Mouse (Mus musculus): Measurements from ENCODE around the gene Mapkbp1. TPM values are rescaled to one million over a fixed set of nuclear protein-coding genes. Genes with fewer than 3 reads are reported as not detected.

Mapkbp1 gene
- polyA plus RNA-seq, 1 experiment = 0.82 TPM

- Histone ChIP-seq H3K4me1 (peaks cover 4% of the 10 kb centered on the region; the same call in 1 of the 2 replicates), H3K27me3 (replicated peaks) (peaks cover 73% of the 10 kb centered on the region), H3K36me3 (replicated peaks; ENCODE audit: low read length) (peaks cover 3% of the 10 kb centered on the region), H3K9me3 (no peaks in the 10 kb centered on the region), H3K4me3 (replicated peaks) (no peak overlapping the region)
- TF ChIP-seq FLI1 (IDR thresholded peaks at IDR 0.05; ENCODE audit: low read length) = no peak
- TF ChIP-seq GATA1 (IDR thresholded peaks at IDR 0.05; ENCODE audit: borderline replicate concordance, low read length) = no peak
Observed at GRCm38 (mm10) chr2:120046486-120047310, 74.2 kb downstream of the Mapkbp1 start.

DNA sequence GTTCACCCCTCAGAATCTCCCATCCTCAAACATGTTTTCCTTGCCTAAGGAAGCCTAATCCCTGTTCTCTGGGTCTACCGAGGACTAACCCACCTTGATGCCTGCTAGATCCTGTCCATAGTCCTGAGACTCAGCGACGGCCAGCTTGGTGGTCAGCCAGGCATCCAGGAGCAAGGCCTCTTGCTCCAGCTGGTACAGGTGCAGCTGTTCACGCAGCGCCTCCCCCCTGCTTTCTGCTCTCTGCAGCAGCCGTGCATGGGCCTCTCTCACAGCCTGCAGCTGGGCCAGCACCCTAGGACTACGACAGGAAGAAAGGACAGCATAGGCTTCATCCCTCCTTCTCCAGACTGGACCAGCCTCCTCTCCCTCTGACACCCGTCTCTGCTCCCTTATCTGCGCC, 75.7 kb downstream of the Mapkbp1 start:
- TF ChIP-seq FLI1 (IDR thresholded peaks at IDR 0.05; ENCODE audit: low read length) (no peak), GATA1 (IDR thresholded peaks at IDR 0.05; ENCODE audit: borderline replicate concordance, low read length) (no peak)
- H3K27me3 ChIP-seq (replicated peaks) = peaks cover 74% of the 10 kb centered on the region
- H3K4me1 ChIP-seq = peaks cover 4% of the 10 kb centered on the region; the same call in 1 of the 2 replicates
- H3K9me3 ChIP-seq = no peaks in the 10 kb centered on the region
- H3K36me3 ChIP-seq (replicated peaks; ENCODE audit: low read length) = no peaks in the 10 kb centered on the region
- H3K4me3 ChIP-seq (replicated peaks) = no peak overlapping the region

- Histone ChIP-seq H3K36me3 (replicated peaks; ENCODE audit: low read length) (no peaks in the 10 kb centered on the region), H3K4me3 (replicated peaks) (no peak overlapping the region), H3K4me1 (no peaks in the 10 kb centered on the region; the same call in 1 of the 2 replicates), H3K9me3 (no peaks in the 10 kb centered on the region), H3K27me3 (replicated peaks) (peaks cover 63% of the 10 kb centered on the region)
- TF ChIP-seq FLI1 (IDR thresholded peaks at IDR 0.05; ENCODE audit: low read length) (no peak), GATA1 (IDR thresholded peaks at IDR 0.05; ENCODE audit: borderline replicate concordance, low read length) (no peak)
Observed at GRCm38 (mm10) chr2:120049632-120050274, 77.3 kb downstream of the Mapkbp1 start.

- no peaks in the 10 kb centered on the region for H3K9me3 ChIP-seq
- H3K36me3 ChIP-seq (replicated peaks; ENCODE audit: low read length) = no peaks in the 10 kb centered on the region
- no peak for TF ChIP-seq GATA1 (IDR thresholded peaks at IDR 0.05; ENCODE audit: borderline replicate concordance, low read length)
- no peak overlapping the region for H3K4me3 ChIP-seq (replicated peaks)
- H3K4me1 ChIP-seq = no peaks in the 10 kb centered on the region; the same call in 1 of the 2 replicates
- H3K27me3 ChIP-seq (replicated peaks) = peaks cover 65% of the 10 kb centered on the region
Observed at GRCm38 (mm10) chr2:120051405-120051804, 78.9 kb downstream of the Mapkbp1 start.

DNA sequence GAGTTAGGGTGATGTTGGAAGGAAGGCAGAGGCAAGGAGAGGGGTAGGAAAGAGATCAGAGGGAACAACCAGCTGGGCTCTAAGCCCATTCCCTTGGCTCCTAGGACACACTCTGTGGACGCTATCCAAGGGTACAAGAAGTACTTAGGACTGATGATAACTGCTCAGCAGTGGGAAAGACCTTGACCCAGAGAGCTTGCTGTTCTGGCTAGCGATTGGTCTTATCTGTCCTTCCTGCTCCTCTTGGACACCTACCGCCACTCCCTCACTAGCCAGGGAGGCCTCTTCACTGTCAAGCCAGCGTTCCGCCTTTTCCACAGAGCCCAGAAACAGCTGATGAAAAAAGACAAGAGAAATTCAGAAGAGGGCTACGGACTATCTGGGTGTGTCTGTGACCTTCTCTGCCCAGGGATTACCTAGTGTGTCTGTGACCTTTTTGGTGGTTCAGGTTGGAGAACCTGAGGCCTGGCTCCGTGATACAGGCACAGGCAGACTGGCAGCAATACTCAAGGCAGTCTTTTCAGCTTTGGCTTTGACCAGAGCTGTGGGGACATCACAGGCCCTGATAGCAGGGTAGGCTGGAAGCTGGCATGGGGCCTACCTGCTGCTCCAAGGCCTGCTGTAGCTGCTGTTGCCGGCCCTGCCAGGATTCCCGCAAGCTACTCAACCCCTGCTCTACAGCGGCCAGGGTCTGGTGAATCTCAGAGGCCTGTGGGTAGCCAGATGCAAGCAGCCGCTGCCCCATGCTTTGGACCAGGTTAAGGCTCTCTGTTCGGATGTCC, 82.5 kb downstream of the Mapkbp1 start:
- Histone ChIP-seq H3K4me3 (replicated peaks) (no peak overlapping the region), H3K36me3 (replicated peaks; ENCODE audit: low read length) (no peaks in the 10 kb centered on the region), H3K4me1 (no peaks in the 10 kb centered on the region; the same call in 1 of the 2 replicates), H3K9me3 (no peaks in the 10 kb centered on the region), H3K27me3 (replicated peaks) (peaks cover 62% of the 10 kb centered on the region)
- no peak for TF ChIP-seq FLI1 (IDR thresholded peaks at IDR 0.05; ENCODE audit: low read length)
- TF ChIP-seq GATA1 (IDR thresholded peaks at IDR 0.05; ENCODE audit: borderline replicate concordance, low read length) = no peak

DNA sequence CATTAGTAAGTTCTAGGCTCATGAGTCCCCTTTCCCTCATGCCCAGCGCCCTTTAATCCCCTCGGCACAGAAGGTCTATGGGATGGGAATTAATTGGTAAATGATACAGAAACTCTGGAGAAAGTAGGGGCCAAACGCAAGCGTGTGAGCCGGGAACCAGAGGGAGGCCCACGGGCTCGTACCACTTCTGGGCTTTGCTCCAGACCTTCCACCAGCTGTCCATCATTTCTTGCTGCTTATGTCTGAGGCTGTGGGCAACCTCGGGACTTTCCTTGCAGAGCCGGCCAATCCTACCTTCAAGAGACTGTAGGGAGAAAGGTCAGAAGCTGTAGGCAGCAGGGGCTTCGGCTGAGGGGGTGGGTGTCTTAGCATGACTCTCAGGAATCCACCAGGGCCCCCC, 83.4 kb downstream of the Mapkbp1 start:
- Histone ChIP-seq H3K4me1 (no peaks in the 10 kb centered on the region; the same call in 1 of the 2 replicates), H3K9me3 (no peaks in the 10 kb centered on the region), H3K27me3 (replicated peaks) (peaks cover 62% of the 10 kb centered on the region), H3K4me3 (replicated peaks) (no peak overlapping the region), H3K36me3 (replicated peaks; ENCODE audit: low read length) (no peaks in the 10 kb centered on the region)
- no peak for TF ChIP-seq GATA1 (IDR thresholded peaks at IDR 0.05; ENCODE audit: borderline replicate concordance, low read length)
- no peak for TF ChIP-seq FLI1 (IDR thresholded peaks at IDR 0.05; ENCODE audit: low read length)

- Histone ChIP-seq H3K27me3 (replicated peaks) (peaks cover 83% of the 10 kb centered on the region), H3K4me1 (no peaks in the 10 kb centered on the region), H3K9me3 (no peaks in the 10 kb centered on the region), H3K4me3 (replicated peaks) (no peak overlapping the region), H3K36me3 (replicated peaks; ENCODE audit: low read length) (no peaks in the 10 kb centered on the region)
- TF ChIP-seq FLI1 (IDR thresholded peaks at IDR 0.05; ENCODE audit: low read length) (no peak), GATA1 (IDR thresholded peaks at IDR 0.05; ENCODE audit: borderline replicate concordance, low read length) (no peak)
Observed at GRCm38 (mm10) chr2:120058818-120059217, 86.3 kb downstream of the Mapkbp1 start.

DNA sequence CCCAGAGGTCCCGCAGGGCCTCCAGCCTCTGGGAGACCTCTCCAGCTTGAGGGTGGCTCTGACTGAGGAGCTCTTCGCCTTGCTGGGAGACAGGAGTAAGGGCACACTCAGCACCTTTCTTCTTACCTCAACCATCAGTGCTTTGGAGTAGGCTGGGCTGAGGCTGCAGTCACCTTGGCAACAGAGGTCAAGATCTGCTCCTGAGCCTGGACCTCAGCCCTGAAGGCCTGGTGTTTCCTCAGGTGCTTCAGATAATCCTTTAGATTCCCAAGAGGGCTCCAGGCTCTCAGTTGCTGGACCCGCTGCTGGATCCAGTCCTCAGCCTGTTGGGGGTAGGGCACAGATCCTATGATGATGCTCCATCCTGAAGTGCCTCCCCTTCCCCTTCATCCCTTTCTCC, 87.0 kb downstream of the Mapkbp1 start:
- no peaks in the 10 kb centered on the region for H3K9me3 ChIP-seq
- no peaks in the 10 kb centered on the region for H3K4me1 ChIP-seq
- TF ChIP-seq FLI1 (IDR thresholded peaks at IDR 0.05; ENCODE audit: low read length) = no peak
- TF ChIP-seq GATA1 (IDR thresholded peaks at IDR 0.05; ENCODE audit: borderline replicate concordance, low read length) = no peak
- H3K36me3 ChIP-seq (replicated peaks; ENCODE audit: low read length) = no peaks in the 10 kb centered on the region
- peaks cover 89% of the 10 kb centered on the region for H3K27me3 ChIP-seq (replicated peaks)
- no peak overlapping the region for H3K4me3 ChIP-seq (replicated peaks)

DNA sequence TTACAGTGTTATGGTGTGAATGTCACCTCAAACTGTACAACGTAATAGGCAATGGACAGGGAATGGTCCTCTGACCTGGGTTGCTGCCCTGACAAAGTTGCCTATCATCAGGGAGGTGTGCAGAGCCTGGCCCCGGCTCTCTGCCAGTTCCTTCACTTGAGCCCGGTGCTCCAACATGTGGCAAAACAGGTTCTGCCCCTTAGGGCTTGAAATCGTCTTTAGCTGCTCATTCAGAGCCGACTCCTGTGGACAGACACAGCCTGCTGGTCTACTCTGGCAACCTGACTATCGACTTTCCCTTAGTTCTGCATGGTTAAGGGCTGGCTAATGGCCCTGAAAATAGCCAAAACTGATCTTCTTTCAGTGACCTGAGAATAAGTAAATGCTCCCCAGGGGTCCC, 87.7 kb downstream of the Mapkbp1 start:
- Histone ChIP-seq H3K27me3 (replicated peaks) (peaks cover 88% of the 10 kb centered on the region), H3K9me3 (no peaks in the 10 kb centered on the region), H3K4me1 (no peaks in the 10 kb centered on the region), H3K36me3 (replicated peaks; ENCODE audit: low read length) (no peaks in the 10 kb centered on the region), H3K4me3 (replicated peaks) (no peak overlapping the region)
- no peak for TF ChIP-seq FLI1 (IDR thresholded peaks at IDR 0.05; ENCODE audit: low read length)
